ENCODE assay signal across 8 mouse cellular contexts in the genomic region with DNA sequence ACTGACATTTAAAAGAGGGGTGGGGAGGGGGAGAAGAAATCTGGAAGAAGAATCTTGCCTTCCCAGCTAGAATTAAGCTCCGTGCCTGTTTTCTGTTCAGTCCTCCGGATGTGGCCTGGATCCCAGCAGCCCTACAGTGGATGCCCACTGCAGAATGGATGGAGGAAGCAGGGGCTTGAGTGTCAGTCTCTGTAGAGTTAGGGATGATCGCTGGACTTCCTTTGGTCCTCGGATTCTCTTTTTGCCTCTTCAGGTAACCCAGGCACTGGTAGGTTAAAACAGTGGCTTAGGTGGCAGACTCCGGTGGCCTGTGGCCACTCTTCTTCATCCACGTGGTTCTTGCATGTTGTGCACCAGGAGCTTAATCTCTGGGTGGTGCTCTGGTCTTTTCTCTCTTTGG. TPM values are rescaled to one million over a fixed set of nuclear protein-coding genes. Genes with fewer than 3 reads are reported as not detected.
A peak's percentile ranks its signal among the peaks of the same experiment; 100 is the strongest.
DNase-seq lines count a peak whose midpoint lies in the region; ATAC-seq lines count a peak whose summit lies in the region.

No protein-coding gene starts in this region.

- no peak for ATAC-seq in kidney, embryonic 15.5 days (replicated peaks; ENCODE audit: low FRiP score)
- ATAC-seq in hindbrain, embryonic 12.5 days (ENCODE audit: low FRiP score), result no peak
- ATAC-seq in midbrain, embryonic 13.5 days, result no peak

- H3K4me3 ChIP-seq in kidney, embryonic 15.5 days (replicated peaks), result peak overlapping the region; percentile 90
- peak overlapping the region; percentile 84 for H3K4me3 ChIP-seq in hindbrain, embryonic 12.5 days
- peak overlapping the region; percentile 82 for H3K4me3 ChIP-seq in midbrain, embryonic 13.5 days (replicated peaks)

- peak overlapping the region; percentile 89 for H3K9ac ChIP-seq in kidney, embryonic 15.5 days
- H3K9ac ChIP-seq in hindbrain, embryonic 12.5 days, result 0 out of 2 replicates have a peak overlapping the region, but pooled peaks have one; percentile 29
- H3K9ac ChIP-seq in midbrain, embryonic 13.5 days (replicated peaks), result peak overlapping the region; percentile 33

- WGBS in kidney, embryonic 15.5 days, result 30% methylated on average over 6 of the region's 6 CpGs
- WGBS in hindbrain, embryonic 12.5 days, result 44% methylated on average over 6 of the region's 6 CpGs
- 47% methylated on average over 6 of the region's 6 CpGs for WGBS in midbrain, embryonic 13.5 days

- DNase-seq in kidney, adult 11 months, result no peak
- peak; percentile 13 to 23 for DNase-seq in cerebellum, postnatal 14 days
- DNase-seq in left cerebral cortex, adult 9 months (ENCODE audit: low spot score in 2 of 2), result no peak
- DNase-seq in lung, postnatal 14 days, result no peak
- DNase-seq in urinary bladder, adult 18-20 months (ENCODE audit: low spot score in 2 of 2), result no peak

- H3K4me2 ChIP-seq in kidney, embryonic 15.5 days, result peak overlapping the region; percentile 88
- peak overlapping the region; percentile 83 for H3K4me2 ChIP-seq in hindbrain, embryonic 12.5 days (replicated peaks)
- peak overlapping the region; percentile 76 for H3K4me2 ChIP-seq in midbrain, embryonic 13.5 days (replicated peaks)

- H3K27me3 ChIP-seq in kidney, embryonic 15.5 days, result no peaks in the 10 kb centered on the region
- peaks cover 4% of the 10 kb centered on the region; the same call in 1 of the 2 replicates for H3K27me3 ChIP-seq in hindbrain, embryonic 12.5 days
- H3K27me3 ChIP-seq in midbrain, embryonic 13.5 days, result no peaks in the 10 kb centered on the region

- H3K4me1 ChIP-seq in kidney, embryonic 15.5 days, result peaks cover 13% of the 10 kb centered on the region
- peaks cover 15% of the 10 kb centered on the region for H3K4me1 ChIP-seq in hindbrain, embryonic 12.5 days
- H3K4me1 ChIP-seq in midbrain, embryonic 13.5 days (replicated peaks), result peaks cover 19% of the 10 kb centered on the region

- H3K9me3 ChIP-seq in kidney, embryonic 15.5 days (replicated peaks), result no peaks in the 10 kb centered on the region
- no peaks in the 10 kb centered on the region for H3K9me3 ChIP-seq in hindbrain, embryonic 12.5 days (replicated peaks)
- H3K9me3 ChIP-seq in midbrain, embryonic 13.5 days, result no peaks in the 10 kb centered on the region

- peak overlapping the region; percentile 98; the same call in 1 of the 2 replicates for H3K27ac ChIP-seq in kidney, embryonic 15.5 days
- H3K27ac ChIP-seq in hindbrain, embryonic 12.5 days, result no peak overlapping the region
- no peak overlapping the region for H3K27ac ChIP-seq in midbrain, embryonic 13.5 days

- H3K36me3 ChIP-seq in kidney, embryonic 15.5 days, result no peaks in the 10 kb centered on the region
- H3K36me3 ChIP-seq in hindbrain, embryonic 12.5 days, result no peaks in the 10 kb centered on the region
- H3K36me3 ChIP-seq in midbrain, embryonic 13.5 days, result no peaks in the 10 kb centered on the region

RNA-seq across cellular contexts. Expression of a gene that starts 1.2 kb away (rescaled TPM):
- polyA plus RNA-seq in kidney, embryonic 15.5 days (2015; fragmentation: Nextera tagmentation; extraction: Ambion mirVana), result 41.3 and 47.2 TPM in 2 replicates
- 42.4 and 44.3 TPM in 2 replicates for polyA plus RNA-seq in hindbrain, embryonic 12.5 days (2016; fragmentation: Nextera tagmentation; extraction: Ambion mirVana)
- 28.9 and 34.6 TPM in 2 replicates for polyA plus RNA-seq in midbrain, embryonic 13.5 days (2015; fragmentation: Nextera tagmentation; extraction: Ambion mirVana)

Comparison
In these comparisons a context has a peak if more than half of its experiments do, and no peak if none do; other contexts are left out.
1. H3K9ac ChIP-seq: peak in every context shown above with its lines; median percentile 89 in kidney, embryonic 15.5 days; 33 in midbrain, embryonic 13.5 days; 29 in hindbrain, embryonic 12.5 days.
2. DNase-seq: peak in cerebellum, postnatal 14 days (2 of 2); none in kidney, adult 11 months (single experiment), left cerebral cortex, adult 9 months (0 of 2), lung, postnatal 14 days (single experiment) and urinary bladder, adult 18-20 months (0 of 2).
3. Peak in every context shown above with its lines, with median percentiles within 50 percentile points of each other: H3K4me2 ChIP-seq and H3K4me3 ChIP-seq.